Mouse (Mus musculus) kidney, adult 9 months (tissue): Measurements from ENCODE around the gene H1f0.

Experiments
- DNase-seq: peaks from one replicate; pipeline ENCODE4 v3.0.0; 2022

The H1f0 gene

GRCm38 (mm10) chr15:79073752-79074151, 45.5 kb downstream of the H1f0 start:
- no peak for DNase-seq

GRCm38 (mm10) chr15:79074446-79074845, 46.2 kb downstream of the H1f0 start:
- no peak for DNase-seq

GRCm38 (mm10) chr15:79074913-79075532, 46.8 kb downstream of the H1f0 start, which contains the start of gene Eif3l:
Eif3l (plus strand) TSS chr15:79075179.
- DNase-seq = peak; percentile 90

GRCm38 (mm10) chr15:79075658-79076365, 47.6 kb downstream of the H1f0 start:
- no peak for DNase-seq

- no peak for DNase-seq
These were observed 51.3 kb downstream of the H1f0 start for GRCm38 (mm10) chr15:79079567-79079966.
